14 mouse cellular contexts compared by ENCODE assay signal in the genomic region with DNA sequence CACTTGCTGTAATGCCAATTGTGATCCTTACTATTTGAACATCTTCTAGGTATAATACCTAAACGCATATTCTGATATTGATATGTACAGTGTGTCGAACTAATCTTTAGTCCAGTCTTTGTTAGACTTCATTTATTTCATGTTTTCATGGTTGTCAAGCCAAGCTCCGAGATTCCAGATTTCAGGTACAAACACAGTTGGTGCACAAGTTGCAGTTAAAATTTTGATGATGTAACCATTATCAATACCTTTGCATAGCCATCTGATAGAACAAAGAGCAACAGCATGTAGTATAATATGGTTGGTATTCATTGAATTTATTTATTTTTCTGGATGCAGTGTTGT. TPM values are rescaled to one million over a fixed set of nuclear protein-coding genes. Genes with fewer than 3 reads are reported as not detected.
DNase-seq lines count a peak whose midpoint lies in the region; ATAC-seq and TF ChIP-seq lines count a peak whose summit lies in the region.
"Had no signal": no experiment of that assay in that cellular context is flagged by ENCODE, and none has a peak within 500 bp of the region (broad histone marks: within the 10 kb centered on the region; RNA-seq: fewer than 3 reads in every experiment).

No protein-coding gene starts in this region.

- H3K9ac ChIP-seq in forebrain, postnatal 0 days = peak overlapping the region; percentile 92
- peak overlapping the region; percentile 65 for H3K9ac ChIP-seq in midbrain, embryonic 11.5 days (ENCODE audit: low read length)
- peak overlapping the region; percentile 83 for H3K9ac ChIP-seq in neural tube, embryonic 15.5 days (replicated peaks)
- H3K9ac ChIP-seq: embryonic facial prominence, embryonic 15.5 days; intestine, embryonic 15.5 days; liver, postnatal 0 days had no signal

- ATAC-seq in forebrain, postnatal 0 days = no peak
- 0 out of 2 replicates have a peak, but pooled peaks have one; percentile 0 for ATAC-seq in midbrain, embryonic 11.5 days (ENCODE audit: low FRiP score)
- 0 out of 2 replicates have a peak, but pooled peaks have one; percentile 22 for ATAC-seq in neural tube, embryonic 15.5 days (ENCODE audit: low FRiP score)
- ATAC-seq: intestine, embryonic 15.5 days; liver, postnatal 0 days had no signal

- DNase-seq in layer of hippocampus, adult 2 months (ENCODE audit: low spot score in 2 of 2) = no peak
- DNase-seq in layer of hippocampus, adult 18-20 months (ENCODE audit: low spot score in 2 of 2) = no peak
- peak; percentile 56 for DNase-seq in forebrain, postnatal 0 days
- no peak for DNase-seq in midbrain, embryonic 11.5 days (ENCODE audit: low spot score, missing footprints)
- DNase-seq in heart, postnatal 10 days = no peak
- no peak for DNase-seq in layer of hippocampus, adult 8-10 months (ENCODE audit: low spot score in 2 of 2)
- no peak for DNase-seq in limb, embryonic 10.5 days (ENCODE audit: low spot score)
- DNase-seq: kidney, postnatal 25 days; liver, postnatal 0 days; lung, postnatal 36 days had no signal

- H3K4me3 ChIP-seq in layer of hippocampus, adult 2 months = peak overlapping the region; percentile 70
- H3K4me3 ChIP-seq in forebrain, postnatal 0 days (ENCODE audit: low read depth, low read length) = peak overlapping the region; percentile 79
- peak overlapping the region; percentile 36 for H3K4me3 ChIP-seq in midbrain, embryonic 11.5 days (ENCODE audit: low read depth, low read length)
- H3K4me3 ChIP-seq in neural tube, embryonic 15.5 days (replicated peaks) = peak overlapping the region; percentile 61
- H3K4me3 ChIP-seq in limb, embryonic 10.5 days = no peak overlapping the region
- H3K4me3 ChIP-seq: embryonic facial prominence, embryonic 15.5 days; intestine, embryonic 15.5 days had no signal

- H3K4me1 ChIP-seq in forebrain, postnatal 0 days (ENCODE audit: insufficient read depth) = no peaks in the 10 kb centered on the region
- H3K4me1 ChIP-seq in midbrain, embryonic 11.5 days (ENCODE audit: control insufficient read depth, insufficient read depth, low read length) = 0 out of 2 replicates have a peak, but pooled peaks cover 4% of the 10 kb centered on the region
- H3K4me1 ChIP-seq in neural tube, embryonic 15.5 days = peaks cover 14% of the 10 kb centered on the region
- 0 out of 2 replicates have a peak, but pooled peaks cover 4% of the 10 kb centered on the region for H3K4me1 ChIP-seq in limb, embryonic 10.5 days
- H3K4me1 ChIP-seq: embryonic facial prominence, embryonic 15.5 days; intestine, embryonic 15.5 days had no signal

- intact Hi-C loops in heart, postnatal 10 days (cut with DNase I) = no loop called here

- no peaks in the 10 kb centered on the region for H3K36me3 ChIP-seq in forebrain, postnatal 0 days (ENCODE audit: insufficient read depth)
- no peaks in the 10 kb centered on the region for H3K36me3 ChIP-seq in midbrain, embryonic 11.5 days (ENCODE audit: control insufficient read depth, insufficient read depth, low read length)
- H3K36me3 ChIP-seq in neural tube, embryonic 15.5 days = no peaks in the 10 kb centered on the region
- no peaks in the 10 kb centered on the region for H3K36me3 ChIP-seq in limb, embryonic 10.5 days
- H3K36me3 ChIP-seq: embryonic facial prominence, embryonic 15.5 days; intestine, embryonic 15.5 days had no signal

- peak overlapping the region; percentile 60 for H3K4me2 ChIP-seq in forebrain, postnatal 0 days (ENCODE audit: low read depth)
- peak overlapping the region; percentile 36 for H3K4me2 ChIP-seq in midbrain, embryonic 11.5 days
- H3K4me2 ChIP-seq in neural tube, embryonic 15.5 days = peak overlapping the region; percentile 56
- H3K4me2 ChIP-seq: intestine, embryonic 15.5 days had no signal

- WGBS in forebrain, postnatal 0 days = 20% methylated on average over 3 of the region's 3 CpGs
- WGBS in midbrain, embryonic 11.5 days = 53% methylated on average over 3 of the region's 3 CpGs
- 37% methylated on average over 3 of the region's 3 CpGs for WGBS in neural tube, embryonic 15.5 days
- WGBS in limb, embryonic 10.5 days = 85% methylated on average over 3 of the region's 3 CpGs

- TF ChIP-seq CTCF in layer of hippocampus, adult 2 months (conservative IDR thresholded peaks at IDR 0.05) = no peak
- TF ChIP-seq CTCF in forebrain, postnatal 0 days (IDR thresholded peaks at IDR 0.05; ENCODE audit: low read depth) = no peak

- H3K9me3 ChIP-seq in forebrain, postnatal 0 days (ENCODE audit: low read length) = no peaks in the 10 kb centered on the region
- no peaks in the 10 kb centered on the region for H3K9me3 ChIP-seq in midbrain, embryonic 11.5 days (ENCODE audit: control insufficient read depth, low read length)
- H3K9me3 ChIP-seq in neural tube, embryonic 15.5 days (replicated peaks) = no peaks in the 10 kb centered on the region
- H3K9me3 ChIP-seq in limb, embryonic 10.5 days (replicated peaks) = no peaks in the 10 kb centered on the region
- H3K9me3 ChIP-seq: embryonic facial prominence, embryonic 15.5 days; intestine, embryonic 15.5 days had no signal

- no peaks in the 10 kb centered on the region for H3K27me3 ChIP-seq in forebrain, postnatal 0 days (ENCODE audit: insufficient read depth, low read length)
- no peaks in the 10 kb centered on the region for H3K27me3 ChIP-seq in midbrain, embryonic 11.5 days (ENCODE audit: control insufficient read depth, insufficient read depth, low read length)
- H3K27me3 ChIP-seq in neural tube, embryonic 15.5 days (replicated peaks) = no peaks in the 10 kb centered on the region
- no peaks in the 10 kb centered on the region for H3K27me3 ChIP-seq in limb, embryonic 10.5 days (ENCODE audit: low read depth, poor library complexity, severe bottlenecking)
- H3K27me3 ChIP-seq: embryonic facial prominence, embryonic 15.5 days; intestine, embryonic 15.5 days had no signal

- peak overlapping the region; percentile 96 for H3K27ac ChIP-seq in layer of hippocampus, adult 2 months
- H3K27ac ChIP-seq in forebrain, postnatal 0 days (ENCODE audit: low read depth, low read length) = peak overlapping the region; percentile 99
- H3K27ac ChIP-seq in midbrain, embryonic 11.5 days (ENCODE audit: low read depth, low read length) = peak overlapping the region; percentile 87
- peak overlapping the region; percentile 97 for H3K27ac ChIP-seq in neural tube, embryonic 15.5 days (replicated peaks)
- H3K27ac ChIP-seq in limb, embryonic 10.5 days = no peak overlapping the region
- H3K27ac ChIP-seq: embryonic facial prominence, embryonic 15.5 days; intestine, embryonic 15.5 days; stomach, postnatal 0 days had no signal

RNA-seq across cellular contexts. Expression of a gene that starts 0.8 kb away (rescaled TPM):
- 100 to 1,000 TPM; 959 to 981 TPM for total RNA-seq in layer of hippocampus, adult 2 months (2021)
- 100 to 1,000 TPM; 921 to 952 TPM for total RNA-seq in layer of hippocampus, adult 18-20 months (2021)
- total RNA-seq in forebrain, postnatal 0 days (2014; rRNA removed) = 1,306 and 1,346 TPM in 2 replicates
- polyA plus RNA-seq in forebrain, postnatal 0 days (2015; fragmentation: Nextera tagmentation; extraction: Ambion mirVana) = 660 and 667 TPM in 2 replicates
- polyA plus RNA-seq in midbrain, embryonic 11.5 days (2014; fragmentation: Nextera tagmentation; extraction: Ambion mirVana) = 163 and 190 TPM in 2 replicates
- polyA plus RNA-seq in neural tube, embryonic 15.5 days (2015; fragmentation: Nextera tagmentation; extraction: Ambion mirVana) = 411 and 481 TPM in 2 replicates
- total RNA-seq in heart, postnatal 10 days (2021) = 10 to 100 TPM; 10.3 to 12.1 TPM
- 100 to 1,000 TPM; 821 to 940 (median 875) TPM for total RNA-seq in layer of hippocampus, adult 8-10 months (2022)
- 1.2 and 2.2 TPM in 2 replicates for polyA plus RNA-seq in limb, embryonic 10.5 days (2016; fragmentation: Nextera tagmentation; extraction: Ambion mirVana)

Comparison
In these comparisons a context has a peak if more than half of its experiments do, and no peak if none do; other contexts are left out.
1. RNA of a gene that starts 0.8 kb away (total RNA-seq): 1,306 to 1,346 TPM in forebrain, postnatal 0 days, 959 to 981 TPM in layer of hippocampus, adult 2 months, 921 to 952 TPM in layer of hippocampus, adult 18-20 months and 821 to 940 TPM in layer of hippocampus, adult 8-10 months; 10.3 to 12.1 TPM in heart, postnatal 10 days; every median in the first group is over 10 times any median in the second.
2. Peak in every context shown above with its lines, with median percentiles within 50 percentile points of each other: H3K4me2 ChIP-seq and H3K9ac ChIP-seq.